Mouse (Mus musculus): ENCODE measurements at regions not wholly inside any gene's neighbourhood (a gene's known extent, or its start where the extent isn't known, plus 50 kb on each side); places are given as distances from the start of the nearest gene placed in this dataset.

GRCm38 (mm10) chr7:63341716-63342115, 102.8 kb upstream of the Otud7a start:
- TF ChIP-seq CTCF (conservative IDR thresholded peaks at IDR 0.05 in 1 of 2, IDR thresholded peaks at IDR 0.05 in 1 of 2; ENCODE audit: low read depth in 2 of 2, low read length in 2 of 2) (no peak), POLR2A (IDR thresholded peaks at IDR 0.05; ENCODE audit: low read depth, low read length) (no peak), UBTF (IDR thresholded peaks at IDR 0.05; ENCODE audit: low read depth, low read length) (no peak), ZC3H11A (IDR thresholded peaks at IDR 0.05; ENCODE audit: low read depth, low read length) (no peak), TCF12 (IDR thresholded peaks at IDR 0.05; ENCODE audit: low read depth, low read length) (no peak), MYC (IDR thresholded peaks at IDR 0.05; ENCODE audit: low read depth, low read length) (no peak), EP300 (IDR thresholded peaks at IDR 0.05; ENCODE audit: low read length) (no peak), ETS1 (conservative IDR thresholded peaks at IDR 0.05; ENCODE audit: low read depth, low read length) (no peak), JUND (conservative IDR thresholded peaks at IDR 0.05; ENCODE audit: low read depth, low read length) (no peak), GABPA (IDR thresholded peaks at IDR 0.05; ENCODE audit: insufficient replicate concordance, low read depth, low read length) (no peak), ZNF384 (IDR thresholded peaks at IDR 0.05; ENCODE audit: low read depth, low read length) (no peak)
